Mouse (Mus musculus): ENCODE measurements at regions not wholly inside any gene's neighbourhood (a gene's known extent, or its start where the extent isn't known, plus 50 kb on each side); places are given as distances from the start of the nearest gene placed in this dataset.
A peak's percentile ranks its signal among the peaks of the same experiment; 100 is the strongest.

DNA sequence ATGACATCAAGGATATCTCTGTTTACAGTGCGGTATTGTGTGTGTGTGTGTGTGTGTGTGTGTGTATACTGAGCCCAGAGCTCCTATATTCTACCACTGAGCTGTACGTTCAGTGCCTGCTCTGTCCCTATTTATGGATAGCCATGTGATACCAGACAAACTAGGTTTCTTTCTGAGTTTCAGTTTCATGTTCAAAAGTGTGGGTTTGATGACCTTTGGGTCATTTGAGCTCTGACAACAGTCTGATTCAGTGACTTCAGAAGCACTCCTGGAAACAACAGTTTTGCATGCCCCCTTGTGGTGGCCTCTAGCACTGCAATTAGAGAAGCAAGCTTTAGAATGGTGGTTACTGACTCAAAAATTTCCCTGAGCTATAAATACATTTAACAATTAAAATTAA is 50.9 kb upstream of the Tent2 start:
- H3K9me3 ChIP-seq (replicated peaks; ENCODE audit: low read length) = no peaks in the 10 kb centered on the region
- DNase-seq (ENCODE audit: low spot score) (peak; percentile 84), ATAC-seq (replicated peaks; ENCODE audit: low FRiP score, low read depth) (no peak)
- no peaks in the 10 kb centered on the region for H3K27me3 ChIP-seq (ENCODE audit: insufficient read depth, low read length)
- H3K4me3 ChIP-seq (replicated peaks; ENCODE audit: low read depth, low read length) = no peak overlapping the region
- no peak overlapping the region for H3K27ac ChIP-seq
- H3K9ac ChIP-seq (ENCODE audit: low read depth, low read length) = no peak overlapping the region
- H3K4me2 ChIP-seq (ENCODE audit: low read length) = no peak overlapping the region
- H3K4me1 ChIP-seq (replicated peaks; ENCODE audit: insufficient read depth, low read length) = no peaks in the 10 kb centered on the region
- TF ChIP-seq CTCF (IDR thresholded peaks at IDR 0.05; ENCODE audit: low read depth) = peak; percentile 96
- no peaks in the 10 kb centered on the region for H3K36me3 ChIP-seq (ENCODE audit: insufficient read depth, low read length)
- 76% methylated on average over 2 of the region's 2 CpGs for WGBS

DNA sequence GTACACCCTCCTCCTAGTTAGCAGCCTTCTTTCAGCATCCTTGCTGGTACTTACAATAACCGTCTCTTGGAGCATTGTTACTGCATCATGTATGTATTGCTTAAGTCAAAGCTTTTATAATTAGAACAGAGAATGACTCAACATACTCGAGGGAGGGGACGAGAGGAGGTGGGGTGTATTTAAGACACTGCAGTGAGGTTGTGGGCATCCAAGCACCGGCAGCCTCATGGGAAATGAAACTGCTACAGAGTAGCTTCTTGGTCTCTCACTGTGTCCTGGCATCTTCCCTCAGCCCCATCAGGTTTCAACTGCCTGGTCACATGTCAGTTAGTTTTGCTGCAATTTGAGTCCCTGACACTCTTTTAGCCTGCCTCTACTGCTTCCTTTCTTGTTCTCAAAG is 50.7 kb upstream of the Homer1 start:
- no peak overlapping the region for H3K9ac ChIP-seq (ENCODE audit: low read depth, low read length)
- H3K4me1 ChIP-seq (replicated peaks; ENCODE audit: insufficient read depth, low read length) = no peaks in the 10 kb centered on the region
- no peaks in the 10 kb centered on the region for H3K27me3 ChIP-seq (ENCODE audit: insufficient read depth, low read length)
- H3K4me2 ChIP-seq (ENCODE audit: low read length) = no peak overlapping the region
- no peaks in the 10 kb centered on the region for H3K36me3 ChIP-seq (ENCODE audit: insufficient read depth, low read length)
- TF ChIP-seq CTCF (IDR thresholded peaks at IDR 0.05; ENCODE audit: low read depth) = no peak
- WGBS = 86% methylated on average over 4 of the region's 4 CpGs
- H3K4me3 ChIP-seq (replicated peaks; ENCODE audit: low read depth, low read length) = no peak overlapping the region
- ATAC-seq (replicated peaks; ENCODE audit: low FRiP score, low read depth) (no peak), DNase-seq (ENCODE audit: low spot score) (no peak)
- H3K9me3 ChIP-seq (replicated peaks; ENCODE audit: low read length) = no peaks in the 10 kb centered on the region
- H3K27ac ChIP-seq = no peak overlapping the region
